Mouse (Mus musculus) ES-E14 (cell line): Measurements from ENCODE around the gene Ell. TPM values are rescaled to one million over a fixed set of nuclear protein-coding genes. Genes with fewer than 3 reads are reported as not detected.
"Not testable (repeated sequence)": the region's sequence is repeated elsewhere in the genome, so short reads cannot be mapped to it uniquely, and the experiment has no call there.

Source experiments
- DNase-seq: peaks from one replicate; pipeline ENCODE4 v3.0.0-alpha.2; 2013; ENCODE audit warnings: low read depth, low spot score
- H3K27ac ChIP-seq: 2 replicates; pipeline ENCODE4 v1.5.1; 2012; ENCODE audit warnings: low read depth, mild to moderate bottlenecking, low read length, moderate library complexity, mixed read lengths; ENCODE audit not compliant: poor library complexity, insufficient read depth, severe bottlenecking
- H3K36me3 ChIP-seq: 2 replicates; pipeline ENCODE4 v1.6.1; 2012; ENCODE audit warnings: mild to moderate bottlenecking, low read length, moderate library complexity, mixed read lengths; ENCODE audit not compliant: control insufficient read depth, poor library complexity, insufficient read depth, severe bottlenecking
- H3K4me1 ChIP-seq, 2 experiments: fragments of 150-350 bp in 1 of 2; sonication (generic) in 1 of 2; 2 replicates each; pipeline ENCODE4 v1.6.1; 2012; ENCODE audit warnings: low read length in 2 of 2, mild to moderate bottlenecking in 1 of 2, mixed read lengths in 1 of 2; ENCODE audit not compliant: control insufficient read depth in 2 of 2, insufficient read depth in 2 of 2, poor library complexity in 1 of 2
- H3K4me3 ChIP-seq, 2 experiments: fragments of 150-350 bp in 1 of 2; sonication (generic) in 1 of 2; 2 replicates each; pipeline ENCODE4 v1.5.1; 2012; ENCODE audit warnings: low read length in 2 of 2, low read depth in 1 of 2, mild to moderate bottlenecking in 1 of 2, mixed read lengths in 1 of 2; ENCODE audit not compliant: insufficient read depth in 1 of 2, poor library complexity in 1 of 2, severe bottlenecking in 1 of 2
- H3K9ac ChIP-seq: 2 replicates; pipeline ENCODE4 v1.6.1; 2012; ENCODE audit warnings: low read depth, mild to moderate bottlenecking, low read length, mixed read lengths; ENCODE audit not compliant: poor library complexity, insufficient read depth, severe bottlenecking
- H3K9me3 ChIP-seq: fragments of 150-350 bp; sonication (generic); 2 replicates; pipeline ENCODE4 v1.6.1; 2012; ENCODE audit warnings: low read depth, mild to moderate bottlenecking, low read length; ENCODE audit not compliant: control insufficient read depth, insufficient read depth
- CHD2 ChIP-seq: IDR thresholded peaks from 2 replicates; pipeline ENCODE4 v1.6.1; 2014; ENCODE audit warnings: mild to moderate bottlenecking, low read depth, low read length, inconsistent platforms
- HCFC1 ChIP-seq: IDR thresholded peaks from 2 replicates; pipeline ENCODE4 v1.6.1; 2012; ENCODE audit warnings: low read length, inconsistent platforms, borderline replicate concordance; ENCODE audit not compliant: insufficient read depth
- MAFK ChIP-seq: IDR thresholded peaks from 2 replicates; pipeline ENCODE4 v1.6.1; 2014; ENCODE audit warnings: mild to moderate bottlenecking, low read depth, low read length, inconsistent platforms; ENCODE audit not compliant: insufficient read depth
- ZC3H11A ChIP-seq: IDR thresholded peaks from 2 replicates; pipeline ENCODE4 v1.6.1; 2012; ENCODE audit warnings: low read depth, mild to moderate bottlenecking, inconsistent platforms, low read length, borderline replicate concordance
- ZNF384 ChIP-seq: IDR thresholded peaks from 2 replicates; pipeline ENCODE4 v1.6.1; 2012; ENCODE audit warnings: low read depth, low read length, inconsistent platforms
- in situ Hi-C, 2 experiments: fragments of 600-800 bp; cut with MboI; formaldehyde crosslinking; loops; one replicate each; pipeline ENCODE4 v1.15.1; 2025; ENCODE audit warnings: low sequenced_read_pairs in 2 of 2, inconsistent platforms in 1 of 2; ENCODE audit not compliant: unreplicated experiment in 2 of 2
- total RNA-seq: library from RNA; depleted of rRNA; stranded (reverse); fragments of 300-350 nt; gene quantifications from 2 replicates; pipeline ENCODE4 v1.2.3, GENCODE M21; 2012

Gene Ell
- total RNA-seq, 1 experiment = 15.8 TPM

GRCm38 (mm10) chr8:70511174-70511573 lies 28.1 kb upstream of the Ell start:
- peaks cover 43% of the 10 kb centered on the region for H3K36me3 ChIP-seq
- TF ChIP-seq ZNF384 = peak; percentile 75
- H3K4me1 ChIP-seq, H3K9me3 ChIP-seq, in situ Hi-C loops, DNase-seq: not testable (repeated sequence)
- peak overlapping the region; percentile 8 to 90 for H3K4me3 ChIP-seq
- H3K27ac ChIP-seq = peak overlapping the region; percentile 45; the same call in 1 of the 2 replicates
- peak overlapping the region; percentile 98 for H3K9ac ChIP-seq

GRCm38 (mm10) chr8:70511770-70512169 lies 27.5 kb upstream of the Ell start:
- in situ Hi-C loops = no loop called here
- H3K4me3 ChIP-seq = peak overlapping the region in 1 of 2 experiments; percentile 90; a peak in 1 of 4 replicates

GRCm38 (mm10) chr8:70512253-70512903 lies 26.9 kb upstream of the Ell start:
- Histone ChIP-seq H3K9ac (no peak overlapping the region), H3K4me1 (peaks cover 0 to 1% of the 10 kb centered on the region in 2 experiments; a peak in 2 of 4 replicates), H3K36me3 (peaks cover 47% of the 10 kb centered on the region), H3K27ac (no peak overlapping the region), H3K4me3 (no peak overlapping the region), H3K9me3 (no peaks in the 10 kb centered on the region)
- no peak for DNase-seq
- in situ Hi-C loops = no loop called here
- TF ChIP-seq ZC3H11A = no peak
- TF ChIP-seq MAFK = no peak
- TF ChIP-seq CHD2 = no peak
- TF ChIP-seq HCFC1 = no peak
- TF ChIP-seq ZNF384 = peak; percentile 43; the same call in 1 of the 2 replicates

More at GRCm38 (mm10) chr8:70511770-70512169, 27.5 kb upstream of the Ell start:
- Histone ChIP-seq H3K27ac (no peak overlapping the region; the same call in 1 of the 2 replicates), H3K4me1 (peaks cover 0 to 1% of the 10 kb centered on the region in 2 experiments; a peak in 2 of 4 replicates), H3K36me3 (peaks cover 47% of the 10 kb centered on the region), H3K9ac (peak overlapping the region; percentile 30; the same call in 1 of the 2 replicates), H3K9me3 (no peaks in the 10 kb centered on the region)
- DNase-seq = no peak
- no peak for TF ChIP-seq HCFC1
- no peak for TF ChIP-seq ZC3H11A
- TF ChIP-seq CHD2 = no peak
- no peak for TF ChIP-seq MAFK
- no peak for TF ChIP-seq ZNF384

GRCm38 (mm10) chr8:70513441-70513840 lies 25.8 kb upstream of the Ell start:
- in situ Hi-C loops = no loop called here
- Histone ChIP-seq H3K36me3 (peaks cover 40% of the 10 kb centered on the region), H3K27ac (no peak overlapping the region), H3K9me3 (no peaks in the 10 kb centered on the region), H3K4me1 (peaks cover 0 to 4% of the 10 kb centered on the region in 2 experiments; a peak in 2 of 4 replicates), H3K4me3 (no peak overlapping the region), H3K9ac (no peak overlapping the region)
- no peak for TF ChIP-seq ZNF384
- TF ChIP-seq MAFK = no peak
- TF ChIP-seq CHD2 = no peak
- TF ChIP-seq HCFC1 = no peak
- no peak for DNase-seq
